Mouse (Mus musculus) liver, embryonic 14.5 days (tissue): ENCODE measurements at regions not wholly inside any gene's neighbourhood (a gene's known extent, or its start where the extent isn't known, plus 50 kb on each side); places are given as distances from the start of the nearest gene placed in this dataset.

ENCODE experiments used
- CTCF ChIP-seq: IDR thresholded peaks from 2 replicates; pipeline ENCODE4 v1.5.1; 2016; ENCODE audit warnings: antibody characterized with exemption, low read depth, control low read depth
- EP300 ChIP-seq: IDR thresholded peaks from 2 replicates; pipeline ENCODE4 v1.6.1; 2016; ENCODE audit warnings: antibody characterized with exemption, low read depth

GRCm38 (mm10) chr3:144327235-144327760 is 122.3 kb upstream of the Lmo4 start:
- TF ChIP-seq CTCF (no peak), EP300 (no peak)
